Mouse (Mus musculus) T-helper 2 cell (primary cell): ENCODE results near the gene Adsl.

Experiments
- in situ Hi-C: fragments of 300-600 bp; cut with MboI, MseI; formaldehyde crosslinking; loops from one replicate; pipeline ENCODE4 v1.15.1; 2025; ENCODE audit warnings: high pct_unique_total_duplicates

The Adsl gene

GRCm38 (mm10) chr15:81006127-81006735, 57.9 kb downstream of the Adsl start:
- in situ Hi-C loops, result no loop called here

- in situ Hi-C loops, result no loop called here
Measured at GRCm38 (mm10) chr15:81007339-81007738, 59.0 kb downstream of the Adsl start.

GRCm38 (mm10) chr15:81007905-81008304, 59.6 kb downstream of the Adsl start:
- in situ Hi-C loops, result no loop called here

GRCm38 (mm10) chr15:81008689-81009123, 60.4 kb downstream of the Adsl start:
- in situ Hi-C loops, result no loop called here

GRCm38 (mm10) chr15:81010114-81010513, 61.8 kb downstream of the Adsl start:
- in situ Hi-C loops, result no loop called here

- in situ Hi-C loops, result no loop called here
Measured at GRCm38 (mm10) chr15:81011523-81011922, 63.2 kb downstream of the Adsl start.

GRCm38 (mm10) chr15:81012359-81012758, 64.1 kb downstream of the Adsl start:
- in situ Hi-C loops, result no loop called here

- in situ Hi-C loops, result no loop called here
Measured at GRCm38 (mm10) chr15:81013186-81013585, 64.9 kb downstream of the Adsl start.

- in situ Hi-C loops, result no loop called here
Measured at GRCm38 (mm10) chr15:81015068-81015744, 66.9 kb downstream of the Adsl start.

- in situ Hi-C loops, result no loop called here
Measured at GRCm38 (mm10) chr15:81016488-81016887, 68.2 kb downstream of the Adsl start.

GRCm38 (mm10) chr15:81017308-81017707, 69.0 kb downstream of the Adsl start:
- in situ Hi-C loops, result no loop called here
